Mouse (Mus musculus) lung, embryonic 16.5 days (tissue): Measurements from ENCODE around the gene Hid1. TPM values are rescaled to one million over a fixed set of nuclear protein-coding genes. Genes with fewer than 3 reads are reported as not detected.

Source experiments
- ATAC-seq: fragments of 200-750 bp; cut with Nextera tagmentation; 2 replicates; pipeline ENCODE4 v1.8.0; 2017; ENCODE audit warnings: low read depth, mild to moderate bottlenecking, moderate library complexity
- H3K27ac ChIP-seq: fragments of 300-500 bp; sonication (generic); 2 replicates; pipeline ENCODE4 v1.5.1; 2014; ENCODE audit warnings: mild to moderate bottlenecking, control low read depth, low read length
- H3K27me3 ChIP-seq: fragments of 300-500 bp; sonication (generic); 2 replicates; pipeline ENCODE4 v1.6.1; 2014; ENCODE audit warnings: low read depth, low read length, mixed read lengths; ENCODE audit not compliant: control insufficient read depth, insufficient read depth
- H3K36me3 ChIP-seq: fragments of 300-500 bp; sonication (generic); 2 replicates; pipeline ENCODE4 v1.6.1; 2014; ENCODE audit warnings: low read length; ENCODE audit not compliant: control insufficient read depth, insufficient read depth
- H3K4me1 ChIP-seq: fragments of 300-500 bp; sonication (generic); replicated peaks from 2 replicates; pipeline ENCODE4 v1.6.1; 2014; ENCODE audit warnings: low read length, mixed read lengths; ENCODE audit not compliant: control insufficient read depth, insufficient read depth
- H3K4me2 ChIP-seq: fragments of 300-500 bp; sonication (generic); 2 replicates; pipeline ENCODE4 v1.6.1; 2014; ENCODE audit warnings: low read depth, low read length, control low read depth
- H3K4me3 ChIP-seq: fragments of 300-500 bp; sonication (generic); 2 replicates; pipeline ENCODE4 v1.5.1; 2014; ENCODE audit warnings: mild to moderate bottlenecking, low read length, control low read depth
- H3K9ac ChIP-seq: fragments of 300-500 bp; sonication (generic); 2 replicates; pipeline ENCODE4 v1.6.1; 2014; ENCODE audit warnings: low read length, control low read depth
- H3K9me3 ChIP-seq: fragments of 300-500 bp; sonication (generic); 2 replicates; pipeline ENCODE4 v1.6.1; 2016; ENCODE audit warnings: low read length; ENCODE audit not compliant: control insufficient read depth
- WGBS: fragments of 180-500 bp; shearing (Covaris S2); extraction: QIAGEN DNeasy Blood & Tissue Kit; methylation state at CpG from one replicate; pipeline ENCODE4 v1.1.7; 2014; 5-methylcytosine and 5-hydroxymethylcytosine counted together
- polyA plus RNA-seq: library from polyadenylated mRNA; unstranded; fragments of >200 nt; fragmentation: Nextera tagmentation; extraction: Ambion mirVana; gene quantifications from 2 replicates; pipeline ENCODE4 v1.2.1, GENCODE M21; 2015

Hid1 gene
- 19.1 and 20.2 TPM in 2 replicates for polyA plus RNA-seq

DNA sequence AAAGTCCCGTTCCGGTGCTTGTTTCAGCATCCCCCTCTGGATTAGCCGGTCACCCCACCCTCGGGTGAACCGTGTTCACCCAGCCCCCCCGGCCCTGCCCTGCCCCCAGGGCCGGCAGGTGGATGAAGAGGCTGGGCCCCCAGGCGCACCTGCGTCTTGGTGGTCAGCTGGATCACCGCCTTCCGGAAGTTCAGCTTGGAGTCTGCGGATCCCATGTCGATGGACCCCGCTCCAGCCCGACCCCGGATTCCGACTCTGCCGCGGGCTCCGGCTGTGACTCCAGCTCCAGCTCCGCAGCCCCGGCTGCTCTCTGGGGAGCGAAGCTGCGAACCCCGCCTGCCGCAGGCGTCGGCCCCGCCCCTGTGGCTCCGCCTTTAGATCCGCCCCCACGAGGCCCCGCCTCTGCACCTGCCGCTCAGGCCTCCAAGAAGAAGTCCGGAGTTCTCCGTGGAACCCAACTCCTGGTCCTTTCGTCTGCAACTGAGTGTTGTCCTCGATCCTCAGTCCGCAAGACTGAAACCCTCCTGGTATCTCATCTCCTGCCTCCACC is at the start of gene Hid1:
TSS of gene Hid1 (minus strand) at position 362 of the 550 bp plus-strand sequence.
- Histone ChIP-seq H3K9me3 (no peaks in the 10 kb centered on the region), H3K27ac (no peak within 1 kb of the TSS), H3K4me1 (peaks cover 15% of the 10 kb centered on the region), H3K27me3 (peaks cover 27% of the 10 kb centered on the region), H3K9ac (peak within 1 kb of the TSS; percentile 61), H3K4me3 (peak within 1 kb of the TSS; percentile 52), H3K36me3 (no peaks in the 10 kb centered on the region), H3K4me2 (peak within 1 kb of the TSS; percentile 75)
- ATAC-seq, result peak; percentile 88
- under 1% methylated on average over 39 of the region's 39 CpGs for WGBS

DNA sequence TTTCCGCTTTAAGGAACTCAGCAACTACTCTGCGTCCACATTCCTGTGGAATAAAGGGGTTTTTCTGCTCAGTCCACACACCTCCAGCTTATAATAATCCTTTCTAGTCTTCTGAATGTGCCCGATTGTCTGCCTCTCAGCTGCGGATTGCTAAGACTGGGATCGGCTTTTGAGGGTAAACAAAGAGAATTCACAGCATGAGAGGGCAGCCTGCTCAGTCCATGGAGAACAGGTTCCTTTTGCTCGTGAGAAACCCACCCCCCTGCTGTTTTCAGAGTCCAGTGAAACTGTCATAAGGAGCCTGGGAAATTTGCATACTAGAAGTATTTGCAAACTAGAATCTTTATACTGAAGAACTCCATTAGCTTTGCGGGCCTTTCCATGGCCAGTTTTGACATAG is 42.0 kb upstream of the Hid1 start:
- 77% methylated on average over 7 of the region's 7 CpGs for WGBS
- Histone ChIP-seq H3K27ac (no peak overlapping the region), H3K36me3 (peaks cover 16% of the 10 kb centered on the region), H3K27me3 (no peaks in the 10 kb centered on the region), H3K4me1 (peaks cover 19% of the 10 kb centered on the region), H3K9me3 (no peaks in the 10 kb centered on the region), H3K4me3 (no peak overlapping the region), H3K9ac (no peak overlapping the region), H3K4me2 (no peak overlapping the region)
- ATAC-seq, result no peak

DNA sequence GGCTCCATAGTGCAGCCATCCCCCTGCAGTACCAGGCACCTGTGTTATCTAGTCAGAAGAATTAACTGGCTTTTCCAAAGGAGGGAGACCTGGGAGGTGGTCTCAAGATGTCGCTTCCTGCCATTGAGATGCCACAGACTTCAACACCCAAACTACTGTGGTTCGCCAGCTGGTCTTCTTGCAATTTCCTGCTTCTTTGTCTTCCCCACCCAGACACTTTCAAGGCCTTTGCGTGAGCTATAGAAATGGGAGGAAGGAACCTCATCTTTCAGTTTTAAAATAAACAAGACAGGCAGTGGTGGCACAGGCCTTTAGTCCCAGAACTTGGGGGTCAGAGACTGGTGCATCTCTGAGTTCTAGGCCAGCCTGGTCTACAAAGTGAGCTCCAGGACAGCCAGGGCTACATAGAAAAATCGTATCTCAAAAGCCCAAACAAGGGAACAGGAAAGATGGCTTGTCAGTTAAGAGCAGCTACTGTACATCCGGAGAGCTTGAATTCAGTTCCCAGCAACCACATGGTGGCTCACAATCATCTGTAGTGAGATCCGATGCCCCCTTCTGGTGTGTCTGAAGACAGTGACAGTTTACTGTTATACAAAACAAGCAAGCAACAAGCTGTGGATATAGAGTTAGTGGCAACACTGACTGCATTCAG is 40.8 kb upstream of the Hid1 start:
- whole genome bisulfite sequencing, result 67% methylated on average over 6 of the region's 6 CpGs
- Histone ChIP-seq H3K4me1 (peaks cover 22% of the 10 kb centered on the region), H3K9me3 (no peaks in the 10 kb centered on the region), H3K36me3 (peaks cover 16% of the 10 kb centered on the region), H3K4me3 (no peak overlapping the region), H3K27ac (peak overlapping the region; percentile 76), H3K27me3 (no peaks in the 10 kb centered on the region), H3K4me2 (no peak overlapping the region), H3K9ac (no peak overlapping the region)
- ATAC-seq, result no peak

DNA sequence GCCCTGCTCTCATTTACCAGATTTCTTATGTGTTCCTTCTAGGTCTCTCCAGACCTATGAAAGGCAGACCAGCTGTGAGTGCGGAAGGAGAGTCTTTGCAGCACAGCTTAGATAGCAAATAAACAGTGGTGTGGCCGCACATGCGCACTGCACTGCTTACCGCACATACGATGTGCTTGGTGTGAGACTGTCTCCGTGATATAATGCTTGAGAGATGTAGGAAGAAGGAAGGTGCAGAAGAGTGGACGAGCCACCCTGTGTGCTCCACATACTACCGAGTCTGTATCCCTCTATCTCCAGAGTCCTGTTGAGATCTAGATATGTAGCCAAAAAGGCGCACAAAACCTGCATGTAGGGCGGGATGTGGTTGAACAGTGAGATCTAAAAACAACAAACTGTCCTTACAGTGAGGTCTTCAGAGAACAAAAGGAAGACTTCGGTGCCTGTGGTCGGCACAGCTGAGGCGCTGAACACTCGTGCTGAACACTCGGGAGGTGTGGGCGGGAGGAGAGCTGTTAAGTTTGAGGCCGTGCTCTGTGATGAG is 39.4 kb upstream of the Hid1 start:
- Histone ChIP-seq H3K27ac (no peak overlapping the region), H3K4me1 (peaks cover 18% of the 10 kb centered on the region), H3K27me3 (no peaks in the 10 kb centered on the region), H3K36me3 (peaks cover 16% of the 10 kb centered on the region), H3K4me2 (no peak overlapping the region), H3K9ac (no peak overlapping the region), H3K9me3 (no peaks in the 10 kb centered on the region), H3K4me3 (no peak overlapping the region)
- no peak for ATAC-seq
- WGBS, result 91% methylated on average over 17 of the region's 17 CpGs

GRCm38 (mm10) chr11:115405723-115406122 is 38.2 kb upstream of the Hid1 start:
- no peak for ATAC-seq
- 92% methylated on average over 6 of the region's 6 CpGs for WGBS
- no peak overlapping the region for H3K9ac ChIP-seq
- H3K27me3 ChIP-seq, result no peaks in the 10 kb centered on the region
- H3K36me3 ChIP-seq, result peaks cover 14% of the 10 kb centered on the region
- no peak overlapping the region for H3K4me3 ChIP-seq
- H3K27ac ChIP-seq, result no peak overlapping the region
- H3K4me1 ChIP-seq, result peaks cover 10% of the 10 kb centered on the region
- no peaks in the 10 kb centered on the region for H3K9me3 ChIP-seq
- no peak overlapping the region for H3K4me2 ChIP-seq

DNA sequence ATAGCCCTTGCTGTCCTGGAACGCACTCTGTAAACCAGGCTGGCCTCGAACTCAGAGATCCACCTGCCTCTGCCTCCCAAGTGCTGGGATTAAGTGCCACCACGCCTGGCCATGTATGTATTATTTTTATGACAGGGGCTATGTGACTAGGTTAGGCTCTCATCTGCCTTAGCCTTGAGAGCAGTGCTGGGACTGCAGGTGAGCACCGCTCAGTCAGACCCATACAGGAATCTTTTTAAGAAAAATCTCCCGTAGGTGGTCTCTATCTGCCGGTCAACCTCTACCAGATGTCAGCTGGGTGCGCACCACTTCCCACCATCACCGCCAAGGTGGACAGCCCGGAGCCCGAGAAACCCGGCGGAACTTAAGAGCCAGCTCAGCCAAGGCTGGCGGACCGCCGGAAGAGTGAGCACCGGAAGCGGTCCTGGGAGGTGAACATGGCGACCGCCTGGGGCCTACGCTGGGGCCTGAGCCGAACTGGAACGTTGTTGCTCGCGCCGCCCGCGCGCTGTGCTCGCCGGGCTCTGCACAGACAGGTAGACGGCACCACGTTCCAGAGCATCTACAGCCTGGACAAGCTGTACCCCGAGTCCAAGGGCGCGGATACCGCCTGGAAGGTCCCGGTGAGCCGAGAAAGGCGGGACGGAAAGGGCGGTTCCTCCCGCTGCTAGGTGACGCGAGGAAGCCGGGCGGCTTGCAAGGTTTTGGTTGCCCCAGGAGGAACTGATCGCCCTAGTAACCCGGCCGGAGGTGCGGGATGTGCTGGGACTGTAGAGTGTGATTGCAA is 36.0 kb upstream of the Hid1 start, which contains the start of gene Mrpl58:
TSS of gene Mrpl58 (plus strand) at position 415 of the 787 bp plus-strand sequence.
- 2% methylated on average over 50 of the region's 50 CpGs for WGBS
- Histone ChIP-seq H3K4me2 (peak within 1 kb of the TSS; percentile 73), H3K4me1 (peaks cover 10% of the 10 kb centered on the region), H3K9ac (peak within 1 kb of the TSS; percentile 84), H3K4me3 (peak within 1 kb of the TSS; percentile 68), H3K9me3 (no peaks in the 10 kb centered on the region), H3K36me3 (peaks cover 7% of the 10 kb centered on the region; the same call in 1 of the 2 replicates), H3K27me3 (no peaks in the 10 kb centered on the region), H3K27ac (peak within 1 kb of the TSS; percentile 77)
- peak; percentile 92 for ATAC-seq

- Histone ChIP-seq H3K27me3 (no peaks in the 10 kb centered on the region), H3K4me3 (no peak overlapping the region), H3K9me3 (no peaks in the 10 kb centered on the region), H3K4me2 (no peak overlapping the region), H3K27ac (no peak overlapping the region), H3K36me3 (no peaks in the 10 kb centered on the region), H3K9ac (no peak overlapping the region), H3K4me1 (peaks cover 10% of the 10 kb centered on the region)
- no peak for ATAC-seq
- 43% methylated on average over 11 of the region's 11 CpGs for WGBS
Observed at GRCm38 (mm10) chr11:115400630-115401391, 33.3 kb upstream of the Hid1 start.

DNA sequence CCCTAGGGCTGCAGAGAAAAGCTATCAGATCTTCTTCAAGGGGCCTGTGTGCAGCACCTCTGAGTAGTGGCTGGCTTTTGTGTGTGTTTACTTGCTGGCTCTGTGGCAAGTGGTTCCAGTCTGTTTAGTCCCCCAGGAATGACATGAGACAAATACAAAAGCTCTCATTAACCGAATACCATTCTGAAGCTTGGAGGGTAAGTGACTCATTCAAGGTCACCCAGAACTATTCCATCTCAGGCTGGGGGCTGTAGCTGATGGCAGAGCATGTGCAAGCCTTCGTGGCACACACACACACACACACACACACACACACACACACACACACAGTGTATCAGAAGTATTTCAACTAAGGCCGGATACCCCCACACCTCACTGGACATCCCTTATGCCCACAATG is 32.6 kb upstream of the Hid1 start:
- Histone ChIP-seq H3K27ac (no peak overlapping the region), H3K36me3 (0 out of 2 replicates have a peak, but pooled peaks cover under 1% of the 10 kb centered on the region), H3K9me3 (no peaks in the 10 kb centered on the region), H3K9ac (no peak overlapping the region), H3K27me3 (no peaks in the 10 kb centered on the region), H3K4me1 (peaks cover 10% of the 10 kb centered on the region), H3K4me3 (no peak overlapping the region), H3K4me2 (no peak overlapping the region)
- no peak for ATAC-seq
- 52% methylated on average over 3 of the region's 3 CpGs for WGBS
